In genomic region chr14:105232421-105232820, GRCm38 (mm10) we compare ENCODE assay signal across 7 mouse cellular contexts. TPM values are rescaled to one million over a fixed set of nuclear protein-coding genes. Genes with fewer than 3 reads are reported as not detected.
DNase-seq lines count a peak whose midpoint lies in the region; ATAC-seq lines count a peak whose summit lies in the region.

No protein-coding gene starts in this region.

- no peak overlapping the region for H3K4me3 ChIP-seq in midbrain, embryonic 10.5 days
- no peak overlapping the region for H3K4me3 ChIP-seq in midbrain, embryonic 16.5 days (ENCODE audit: low read depth, low read length)
- H3K4me3 ChIP-seq in intestine, embryonic 15.5 days (replicated peaks), result no peak overlapping the region

- no peak overlapping the region for H3K4me2 ChIP-seq in midbrain, embryonic 16.5 days (ENCODE audit: low read length)
- H3K4me2 ChIP-seq in intestine, embryonic 15.5 days (replicated peaks), result no peak overlapping the region

- no peaks in the 10 kb centered on the region for H3K36me3 ChIP-seq in midbrain, embryonic 10.5 days
- no peaks in the 10 kb centered on the region for H3K36me3 ChIP-seq in midbrain, embryonic 16.5 days (ENCODE audit: control insufficient read depth, insufficient read depth, low read length)
- H3K36me3 ChIP-seq in intestine, embryonic 15.5 days, result no peaks in the 10 kb centered on the region

- H3K9ac ChIP-seq in midbrain, embryonic 16.5 days (ENCODE audit: low read depth, low read length), result no peak overlapping the region
- H3K9ac ChIP-seq in intestine, embryonic 15.5 days, result no peak overlapping the region

- no peaks in the 10 kb centered on the region for H3K9me3 ChIP-seq in midbrain, embryonic 10.5 days (replicated peaks)
- H3K9me3 ChIP-seq in midbrain, embryonic 16.5 days (replicated peaks; ENCODE audit: control insufficient read depth, low read length, poor library complexity, severe bottlenecking), result no peaks in the 10 kb centered on the region
- H3K9me3 ChIP-seq in intestine, embryonic 15.5 days, result no peaks in the 10 kb centered on the region

- no peak overlapping the region for H3K27ac ChIP-seq in midbrain, embryonic 10.5 days (replicated peaks)
- H3K27ac ChIP-seq in midbrain, embryonic 16.5 days (ENCODE audit: low read length), result no peak overlapping the region
- no peak overlapping the region for H3K27ac ChIP-seq in intestine, embryonic 15.5 days

- peak; percentile 13 for DNase-seq in midbrain, embryonic 10.5 days (ENCODE audit: low spot score)
- DNase-seq in Muller cell, postnatal 12 days (ENCODE audit: inconsistent ontology term), result peak; percentile 0
- peak; percentile 48 for DNase-seq in c-Kit-positive CD71-negative TER-119-negative erythroid progenitor cells, embryonic 14.5 days (ENCODE audit: low read depth)
- DNase-seq in lung, postnatal 10 days, result peak; percentile 16
- peak; percentile 39 for DNase-seq in thymus, postnatal 14 days

- no peaks in the 10 kb centered on the region for H3K4me1 ChIP-seq in midbrain, embryonic 10.5 days
- H3K4me1 ChIP-seq in midbrain, embryonic 16.5 days (ENCODE audit: control insufficient read depth, insufficient read depth, low read length), result no peaks in the 10 kb centered on the region
- H3K4me1 ChIP-seq in intestine, embryonic 15.5 days (replicated peaks), result no peaks in the 10 kb centered on the region

- no peak for ATAC-seq in midbrain, embryonic 16.5 days
- ATAC-seq in intestine, embryonic 15.5 days, result peak; percentile 86

- H3K27me3 ChIP-seq in midbrain, embryonic 10.5 days (ENCODE audit: low read depth, poor library complexity, severe bottlenecking), result no peaks in the 10 kb centered on the region
- H3K27me3 ChIP-seq in midbrain, embryonic 16.5 days (ENCODE audit: control insufficient read depth, insufficient read depth, low read depth, low read length), result no peaks in the 10 kb centered on the region
- H3K27me3 ChIP-seq in intestine, embryonic 15.5 days (replicated peaks), result no peaks in the 10 kb centered on the region

- 55% methylated on average over 6 of the region's 6 CpGs for WGBS in midbrain, embryonic 10.5 days
- WGBS in midbrain, embryonic 16.5 days, result 52% methylated on average over 6 of the region's 6 CpGs
- WGBS in intestine, embryonic 15.5 days, result 38% methylated on average over 6 of the region's 6 CpGs

RNA-seq across cellular contexts. Expression of gene Ndfip2, which starts 26.0 kb away (rescaled TPM):
- polyA plus RNA-seq in midbrain, embryonic 10.5 days (2016; fragmentation: Nextera tagmentation; extraction: Ambion mirVana), result 45.0 and 55.5 TPM in 2 replicates
- polyA plus RNA-seq in midbrain, embryonic 16.5 days (2015; fragmentation: Nextera tagmentation; extraction: Ambion mirVana), result 106 and 109 TPM in 2 replicates
- polyA plus RNA-seq in intestine, embryonic 15.5 days (2015; fragmentation: Nextera tagmentation; extraction: Ambion mirVana), result 101 and 107 TPM in 2 replicates

RNA-seq across cellular contexts. Expression of gene Rbm26, which starts 55.3 kb away (rescaled TPM):
- 32.4 and 32.9 TPM in 2 replicates for polyA plus RNA-seq in midbrain, embryonic 10.5 days (2016; fragmentation: Nextera tagmentation; extraction: Ambion mirVana)
- 31.0 and 33.5 TPM in 2 replicates for polyA plus RNA-seq in midbrain, embryonic 16.5 days (2015; fragmentation: Nextera tagmentation; extraction: Ambion mirVana)
- 26.4 and 30.2 TPM in 2 replicates for polyA plus RNA-seq in intestine, embryonic 15.5 days (2015; fragmentation: Nextera tagmentation; extraction: Ambion mirVana)
